Mouse (Mus musculus) C2C12 (cell line): ENCODE data around the gene Mlh1. TPM values are rescaled to one million over a fixed set of nuclear protein-coding genes. Genes with fewer than 3 reads are reported as not detected.

ENCODE experiments used
- H3K27me3 ChIP-seq: one replicate; pipeline ENCODE4 v1.6.1; 2011; ENCODE audit not compliant: control insufficient read depth, insufficient read depth, insufficient read length
- H3K36me3 ChIP-seq: one replicate; pipeline ENCODE4 v1.6.1; 2011; ENCODE audit not compliant: control insufficient read depth, insufficient read depth
- H3K4me3 ChIP-seq: one replicate; pipeline ENCODE4 v1.5.1; 2011; ENCODE audit warnings: mild to moderate bottlenecking, control low read depth; ENCODE audit not compliant: poor library complexity, insufficient read depth, severe bottlenecking
- H3K79me2 ChIP-seq: one replicate; pipeline ENCODE4 v1.6.1; 2011; ENCODE audit not compliant: control insufficient read depth, insufficient read depth
- H3K79me3 ChIP-seq: one replicate; pipeline ENCODE4 v1.6.1; 2011; ENCODE audit warnings: low read depth, control low read depth
- H3ac ChIP-seq: one replicate; pipeline ENCODE3; 2011; ENCODE audit warnings: low read depth; ENCODE audit not compliant: control insufficient read depth, insufficient read length
- CEBPB ChIP-seq: IDR thresholded peaks from one replicate; pipeline ENCODE4 v1.6.1; 2011; ENCODE audit warnings: low read depth, mild to moderate bottlenecking, control low read depth, moderate library complexity
- CTCF ChIP-seq: IDR thresholded peaks from one replicate; pipeline ENCODE4 v1.5.1; 2011; ENCODE audit not compliant: control insufficient read depth, insufficient read depth, insufficient read length
- FOSL1 ChIP-seq: IDR thresholded peaks from one replicate; pipeline ENCODE4 v1.8.0; 2011; ENCODE audit warnings: mild to moderate bottlenecking, low read length; ENCODE audit not compliant: poor library complexity, insufficient read depth, severe bottlenecking
- MAX ChIP-seq: IDR thresholded peaks from one replicate; pipeline ENCODE4 v1.6.1; 2011; ENCODE audit warnings: mild to moderate bottlenecking, control low read depth
- MYOD1 ChIP-seq: IDR thresholded peaks from one replicate; pipeline ENCODE4 v1.6.1; 2011; ENCODE audit warnings: low read depth; ENCODE audit not compliant: control insufficient read depth, insufficient read length
- MYOG ChIP-seq: IDR thresholded peaks from one replicate; pipeline ENCODE4 v1.6.1; 2011; ENCODE audit not compliant: control insufficient read depth, insufficient read length; ENCODE audit errors: extremely low read depth
- USF1 ChIP-seq: IDR thresholded peaks from one replicate; pipeline ENCODE4 v1.6.1; 2011; ENCODE audit warnings: low read depth, mild to moderate bottlenecking, control low read depth, moderate library complexity
- long read RNA-seq, 2 experiments: library from polyadenylated mRNA; unstranded; transcript quantifications; one replicate each; pipeline ENCODE4 v2.0.0; 2019 to 2020
- polyA plus RNA-seq: library from polyadenylated mRNA; unstranded; fragments of >200 nt; fragmentation: generic; extraction: Trizol; gene quantifications from one replicate; pipeline ENCODE4 v1.2.1, GENCODE M21; 2012; ENCODE audit warnings: missing spikeins

Gene Mlh1
- 11.7 TPM for polyA plus RNA-seq
- long read RNA-seq, experiment 1, transcript Mlh1-201 (19 exons, 2,754 nt): major isoform, 10 of 16 reads
- long read RNA-seq, experiment 1, partial matches to known transcripts: 1 of 16 reads
- long read RNA-seq, experiment 1, other reads (novel, unspliced or antisense): 5 of 16 reads
- long read RNA-seq, experiment 2, transcript Mlh1-201 (19 exons, 2,754 nt): major isoform, 147 of 188 reads
- long read RNA-seq, experiment 2, partial matches to known transcripts: 3 of 188 reads
- long read RNA-seq, experiment 2, other reads (novel, unspliced or antisense): 38 of 188 reads

GRCm38 (mm10) chr9:111271434-111272160, at the start of gene Mlh1, which contains the start of gene Epm2aip1:
TSS of gene Mlh1 (minus strand) at chr9:111271791.
TSS of gene Epm2aip1 (plus strand) at chr9:111271929.
- H3K4me3 ChIP-seq: peak within 1 kb of the TSS; percentile 61
- H3K36me3 ChIP-seq: peaks cover 33% of the 10 kb centered on the region
- peak within 1 kb of the TSS; percentile 96 for H3ac ChIP-seq
- peaks cover 48% of the 10 kb centered on the region for H3K79me3 ChIP-seq
- H3K27me3 ChIP-seq: no peaks in the 10 kb centered on the region
- TF ChIP-seq CTCF (no peak), MAX (no peak)
- peaks cover 70% of the 10 kb centered on the region for H3K79me2 ChIP-seq

GRCm38 (mm10) chr9:111320912-111321311, 49.3 kb upstream of the Mlh1 start:
- H3K4me3 ChIP-seq: no peak overlapping the region
- peaks cover 8% of the 10 kb centered on the region for H3K27me3 ChIP-seq
- H3ac ChIP-seq: no peak overlapping the region
- H3K79me2 ChIP-seq: no peaks in the 10 kb centered on the region
- TF ChIP-seq MYOG (no peak), MAX (no peak), CEBPB (no peak), MYOD1 (no peak), USF1 (no peak), CTCF (no peak), FOSL1 (no peak)
- H3K36me3 ChIP-seq: no peaks in the 10 kb centered on the region
- H3K79me3 ChIP-seq: no peaks in the 10 kb centered on the region

- Histone ChIP-seq H3K27me3 (peaks cover 21% of the 10 kb centered on the region), H3K36me3 (no peaks in the 10 kb centered on the region), H3K79me3 (no peaks in the 10 kb centered on the region), H3K4me3 (no peak overlapping the region), H3ac (no peak overlapping the region), H3K79me2 (no peaks in the 10 kb centered on the region)
- TF ChIP-seq MAX (no peak), MYOD1 (no peak), CEBPB (no peak), CTCF (no peak), MYOG (no peak), FOSL1 (no peak), USF1 (no peak)
Measured at GRCm38 (mm10) chr9:111314219-111314618, 42.6 kb upstream of the Mlh1 start.

- no peaks in the 10 kb centered on the region for H3K79me3 ChIP-seq
- H3K4me3 ChIP-seq: no peak overlapping the region
- no peak overlapping the region for H3ac ChIP-seq
- H3K79me2 ChIP-seq: no peaks in the 10 kb centered on the region
- H3K27me3 ChIP-seq: peaks cover 19% of the 10 kb centered on the region
- no peak for TF ChIP-seq CTCF
- no peak for TF ChIP-seq MYOD1
- no peak for TF ChIP-seq USF1
- TF ChIP-seq FOSL1: no peak
- no peak for TF ChIP-seq MAX
- no peak for TF ChIP-seq CEBPB
- TF ChIP-seq MYOG: no peak
- H3K36me3 ChIP-seq: no peaks in the 10 kb centered on the region
Measured at GRCm38 (mm10) chr9:111313793-111314192, 42.2 kb upstream of the Mlh1 start.

GRCm38 (mm10) chr9:111313299-111313698, 41.7 kb upstream of the Mlh1 start:
- no peak overlapping the region for H3ac ChIP-seq
- TF ChIP-seq MYOD1 (no peak), MAX (no peak), CEBPB (no peak), FOSL1 (no peak), MYOG (no peak), USF1 (no peak), CTCF (no peak)
- no peaks in the 10 kb centered on the region for H3K79me3 ChIP-seq
- H3K79me2 ChIP-seq: no peaks in the 10 kb centered on the region
- H3K36me3 ChIP-seq: no peaks in the 10 kb centered on the region
- H3K27me3 ChIP-seq: peaks cover 19% of the 10 kb centered on the region
- H3K4me3 ChIP-seq: no peak overlapping the region
